Mouse (Mus musculus): ENCODE results near the gene Arhgap24.

GRCm38 (mm10) chr5:102692487-102692886 lies 211.3 kb downstream of the Arhgap24 start:
- TF ChIP-seq CTCF (conservative IDR thresholded peaks at IDR 0.05; ENCODE audit: low read length) (peak; percentile 73), POU5F1 (IDR thresholded peaks at IDR 0.05; ENCODE audit: borderline replicate concordance, low read length) (no peak), NANOG (IDR thresholded peaks at IDR 0.05; ENCODE audit: borderline replicate concordance, low read length) (no peak)

Data from E14TG2a.4 (cell line).